Mouse (Mus musculus) forebrain, embryonic 12.5 days (tissue): ENCODE measurements around the gene Itgb7. TPM values are rescaled to one million over a fixed set of nuclear protein-coding genes. Genes with fewer than 3 reads are reported as not detected.

Experiments
- ATAC-seq: fragments of 200-750 bp; cut with Nextera tagmentation; 2 replicates; pipeline ENCODE4 v1.8.0; 2017; ENCODE audit warnings: moderate TSS enrichment; ENCODE audit not compliant: low FRiP score
- H3K27ac ChIP-seq: fragments of 300-500 bp; sonication (generic); 2 replicates; pipeline ENCODE4 v1.5.1; 2016; ENCODE audit warnings: mild to moderate bottlenecking
- H3K27me3 ChIP-seq: fragments of 300-500 bp; sonication (generic); 2 replicates; pipeline ENCODE4 v1.6.1; 2016; ENCODE audit warnings: mild to moderate bottlenecking
- H3K36me3 ChIP-seq: fragments of 300-500 bp; sonication (generic); replicated peaks from 2 replicates; pipeline ENCODE4 v1.6.1; 2016; ENCODE audit warnings: mild to moderate bottlenecking
- H3K4me1 ChIP-seq: fragments of 300-500 bp; sonication (generic); 2 replicates; pipeline ENCODE4 v1.6.1; 2016
- H3K4me2 ChIP-seq: fragments of 300-500 bp; sonication (generic); 2 replicates; pipeline ENCODE4 v1.6.1; 2016; ENCODE audit warnings: mild to moderate bottlenecking, moderate library complexity
- H3K4me3 ChIP-seq: fragments of 300-500 bp; sonication (generic); replicated peaks from 2 replicates; pipeline ENCODE4 v1.5.1; 2016; ENCODE audit warnings: mild to moderate bottlenecking
- H3K9ac ChIP-seq: fragments of 300-500 bp; sonication (generic); 2 replicates; pipeline ENCODE4 v1.6.1; 2016; ENCODE audit warnings: mild to moderate bottlenecking
- H3K9me3 ChIP-seq: fragments of 300-500 bp; sonication (generic); 2 replicates; pipeline ENCODE4 v1.6.1; 2016
- WGBS: fragments of 180-500 bp; shearing (Covaris S2); methylation state at CpG from one replicate; pipeline ENCODE4 v1.1.7; 2016; 5-methylcytosine and 5-hydroxymethylcytosine counted together
- polyA plus RNA-seq: library from polyadenylated mRNA; unstranded; fragments of >200 nt; fragmentation: Nextera tagmentation; extraction: Ambion mirVana; gene quantifications from 2 replicates; pipeline ENCODE4 v1.2.1, GENCODE M21; 2016

Gene Itgb7
- polyA plus RNA-seq, 1 experiment from 2014 or later, result 0.65 TPM

- H3K36me3 ChIP-seq, result peaks cover 8% of the 10 kb centered on the region; the same call in 1 of the 2 replicates
- no peak for ATAC-seq
- no peaks in the 10 kb centered on the region for H3K9me3 ChIP-seq
- H3K4me3 ChIP-seq, result no peak overlapping the region
- H3K4me1 ChIP-seq, result no peaks in the 10 kb centered on the region
- H3K27me3 ChIP-seq, result no peaks in the 10 kb centered on the region
- H3K9ac ChIP-seq, result no peak overlapping the region
- WGBS, result 81% methylated on average over 9 of the region's 9 CpGs
- H3K27ac ChIP-seq, result no peak overlapping the region
- no peak overlapping the region for H3K4me2 ChIP-seq
Observed at GRCm38 (mm10) chr15:102179106-102179505, 52.6 kb downstream of the Itgb7 start.

- ATAC-seq, result no peak
- no peak overlapping the region for H3K4me2 ChIP-seq
- H3K36me3 ChIP-seq, result peaks cover 4% of the 10 kb centered on the region; the same call in 1 of the 2 replicates
- 17% methylated on average over 5 of the region's 6 CpGs for WGBS
- no peaks in the 10 kb centered on the region for H3K27me3 ChIP-seq
- no peaks in the 10 kb centered on the region for H3K4me1 ChIP-seq
- no peaks in the 10 kb centered on the region for H3K9me3 ChIP-seq
- no peak overlapping the region for H3K9ac ChIP-seq
- no peak overlapping the region for H3K4me3 ChIP-seq
- H3K27ac ChIP-seq, result no peak overlapping the region
Observed at GRCm38 (mm10) chr15:102178279-102178678, 53.5 kb downstream of the Itgb7 start.

- H3K4me1 ChIP-seq, result no peaks in the 10 kb centered on the region
- no peak overlapping the region for H3K4me2 ChIP-seq
- no peak for ATAC-seq
- no peak overlapping the region for H3K4me3 ChIP-seq
- H3K9ac ChIP-seq, result no peak overlapping the region
- peaks cover 4% of the 10 kb centered on the region; the same call in 1 of the 2 replicates for H3K36me3 ChIP-seq
- H3K9me3 ChIP-seq, result no peaks in the 10 kb centered on the region
- H3K27me3 ChIP-seq, result no peaks in the 10 kb centered on the region
- no peak overlapping the region for H3K27ac ChIP-seq
- WGBS, result 89% methylated on average over 8 of the region's 8 CpGs
Observed at GRCm38 (mm10) chr15:102177417-102177816, 54.3 kb downstream of the Itgb7 start.

GRCm38 (mm10) chr15:102176571-102177316 is 55.0 kb downstream of the Itgb7 start:
- Histone ChIP-seq H3K9ac (no peak overlapping the region), H3K4me3 (no peak overlapping the region), H3K27me3 (no peaks in the 10 kb centered on the region), H3K4me2 (no peak overlapping the region), H3K27ac (no peak overlapping the region), H3K36me3 (peaks cover 4% of the 10 kb centered on the region; the same call in 1 of the 2 replicates), H3K9me3 (no peaks in the 10 kb centered on the region), H3K4me1 (no peaks in the 10 kb centered on the region)
- WGBS, result 87% methylated on average over 7 of the region's 7 CpGs
- ATAC-seq, result no peak

- Histone ChIP-seq H3K9me3 (no peaks in the 10 kb centered on the region), H3K4me1 (no peaks in the 10 kb centered on the region), H3K27me3 (no peaks in the 10 kb centered on the region), H3K9ac (no peak overlapping the region), H3K27ac (no peak overlapping the region), H3K36me3 (peaks cover 4% of the 10 kb centered on the region; the same call in 1 of the 2 replicates), H3K4me3 (no peak overlapping the region), H3K4me2 (no peak overlapping the region)
- 88% methylated on average over 16 of the region's 16 CpGs for WGBS
- no peak for ATAC-seq
Observed at GRCm38 (mm10) chr15:102175736-102176319, 55.9 kb downstream of the Itgb7 start.

GRCm38 (mm10) chr15:102173581-102173980 is 58.2 kb downstream of the Itgb7 start:
- Histone ChIP-seq H3K27ac (no peak overlapping the region), H3K27me3 (no peaks in the 10 kb centered on the region), H3K9me3 (no peaks in the 10 kb centered on the region), H3K4me1 (no peaks in the 10 kb centered on the region), H3K4me3 (no peak overlapping the region), H3K36me3 (peaks cover 4% of the 10 kb centered on the region; the same call in 1 of the 2 replicates), H3K9ac (no peak overlapping the region), H3K4me2 (no peak overlapping the region)
- no peak for ATAC-seq
- WGBS, result 81% methylated on average over 3 of the region's 3 CpGs

GRCm38 (mm10) chr15:102169064-102169463 is 62.7 kb downstream of the Itgb7 start:
- Histone ChIP-seq H3K9me3 (no peaks in the 10 kb centered on the region), H3K27ac (no peak overlapping the region), H3K4me3 (no peak overlapping the region), H3K27me3 (no peaks in the 10 kb centered on the region), H3K4me2 (no peak overlapping the region), H3K4me1 (no peaks in the 10 kb centered on the region), H3K36me3 (no peaks in the 10 kb centered on the region), H3K9ac (no peak overlapping the region)
- no peak for ATAC-seq
- 74% methylated on average over 2 of the region's 2 CpGs for WGBS

- H3K4me1 ChIP-seq, result no peaks in the 10 kb centered on the region
- no peak overlapping the region for H3K4me3 ChIP-seq
- H3K27ac ChIP-seq, result no peak overlapping the region
- no peaks in the 10 kb centered on the region for H3K27me3 ChIP-seq
- H3K9ac ChIP-seq, result no peak overlapping the region
- no peak overlapping the region for H3K4me2 ChIP-seq
- H3K9me3 ChIP-seq, result no peaks in the 10 kb centered on the region
- ATAC-seq, result no peak
- no peaks in the 10 kb centered on the region for H3K36me3 ChIP-seq
- 74% methylated on average over 6 of the region's 6 CpGs for WGBS
Observed at GRCm38 (mm10) chr15:102167620-102168021, 64.1 kb downstream of the Itgb7 start.

Other genes starting within 250 kb of the Itgb7 start
- gene Krt8, start 227.5 kb downstream of the Itgb7 start, polyA plus RNA-seq, result 10.0 and 13.4 TPM in 2 replicates
- gene Krt18, start 203.8 kb downstream of the Itgb7 start, polyA plus RNA-seq, result 9.4 and 13.6 TPM in 2 replicates
- 109 TPM in 2 replicates for gene Eif4b, start 158.2 kb downstream of the Itgb7 start, polyA plus RNA-seq
- 7.9 and 8.2 TPM in 2 replicates for gene Tns2, start 131.5 kb downstream of the Itgb7 start, polyA plus RNA-seq
- gene Spryd3, start 95.7 kb downstream of the Itgb7 start, polyA plus RNA-seq, result 19.1 and 19.6 TPM in 2 replicates
- gene Igfbp6, start 87.6 kb downstream of the Itgb7 start, polyA plus RNA-seq, result 0.24 and 0.79 TPM in 2 replicates
- gene Soat2, start 81.4 kb downstream of the Itgb7 start, polyA plus RNA-seq, result 0.08 TPM in 1 of 2 replicates, not detected in the other
- gene Zfp740, start 28.7 kb downstream of the Itgb7 start, polyA plus RNA-seq, result 127 and 132 TPM in 2 replicates
- 46.2 and 51.8 TPM in 2 replicates for gene Csad, start 27.2 kb downstream of the Itgb7 start, polyA plus RNA-seq
- gene Rarg, start 25.6 kb upstream of the Itgb7 start, polyA plus RNA-seq, result 13.1 and 16.7 TPM in 2 replicates
- 0.09 and 0.17 TPM in 2 replicates for gene Gm9918, start 38.6 kb upstream of the Itgb7 start, polyA plus RNA-seq
- 48.9 and 50.5 TPM in 2 replicates for gene Mfsd5, start 47.5 kb upstream of the Itgb7 start, polyA plus RNA-seq
- 36.9 and 42.3 TPM in 2 replicates for gene Espl1, start 64.3 kb upstream of the Itgb7 start, polyA plus RNA-seq
- 352 and 355 TPM in 2 replicates for gene Pfdn5, start 94.2 kb upstream of the Itgb7 start, polyA plus RNA-seq
- 105 and 110 TPM in 2 replicates for gene Myg1, start 99.8 kb upstream of the Itgb7 start, polyA plus RNA-seq
- 75.0 and 78.2 TPM in 2 replicates for gene Aaas, start 118.8 kb upstream of the Itgb7 start, polyA plus RNA-seq
- gene Sp7, start 135.2 kb upstream of the Itgb7 start, polyA plus RNA-seq, result 0.32 and 0.46 TPM in 2 replicates
- 10.8 and 11.2 TPM in 2 replicates for gene Sp1, start 174.2 kb upstream of the Itgb7 start, polyA plus RNA-seq
- 0.22 TPM in 2 replicates for gene Amhr2, start 213.4 kb upstream of the Itgb7 start, polyA plus RNA-seq
- 82.9 and 86.9 TPM in 2 replicates for gene Prr13, start 227.1 kb upstream of the Itgb7 start, polyA plus RNA-seq
- gene Pcbp2, start 238.6 kb upstream of the Itgb7 start, polyA plus RNA-seq, result 191 and 192 TPM in 2 replicates